Mouse (Mus musculus) regulatory T cell (primary cell): Measurements from ENCODE around the gene Mmp2.
"Not testable (repeated sequence)": the region's sequence is repeated elsewhere in the genome, so short reads cannot be mapped to it uniquely, and the experiment has no call there.

Source experiments
- in situ Hi-C: fragments of 300-600 bp; cut with MboI, MseI; formaldehyde crosslinking; loops from one replicate; pipeline ENCODE4 v1.15.1; 2025; ENCODE audit warnings: high pct_unique_total_duplicates

Gene Mmp2

GRCm38 (mm10) chr8:92827243-92828034, at the start of gene Mmp2:
Gene Mmp2, plus strand, starts transcription at chr8:92827291.
- in situ Hi-C loops: no loop called here

DNA sequence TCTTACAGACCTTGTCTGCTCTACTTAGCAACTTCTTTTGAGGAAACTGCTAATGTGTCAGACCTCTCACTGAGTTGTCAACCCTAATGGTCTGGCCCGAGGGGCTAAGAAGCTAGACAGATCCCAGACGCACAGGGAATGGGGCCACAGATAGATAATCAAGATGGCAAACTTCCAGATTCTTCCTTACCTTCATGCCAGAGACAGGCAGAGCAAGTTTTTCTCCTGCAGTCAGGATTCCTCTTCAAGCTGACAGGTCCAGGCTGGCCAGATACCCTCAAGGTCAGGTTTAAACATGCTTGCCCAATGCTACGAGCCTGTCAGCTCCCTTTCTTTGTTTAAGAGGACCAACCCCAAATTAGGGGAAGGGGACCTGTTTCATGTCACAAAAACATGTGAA, 46.1 kb upstream of the Mmp2 start:
- in situ Hi-C loops: no loop called here

GRCm38 (mm10) chr8:92783906-92784610, 43.0 kb upstream of the Mmp2 start:
- in situ Hi-C loops: no loop called here

DNA sequence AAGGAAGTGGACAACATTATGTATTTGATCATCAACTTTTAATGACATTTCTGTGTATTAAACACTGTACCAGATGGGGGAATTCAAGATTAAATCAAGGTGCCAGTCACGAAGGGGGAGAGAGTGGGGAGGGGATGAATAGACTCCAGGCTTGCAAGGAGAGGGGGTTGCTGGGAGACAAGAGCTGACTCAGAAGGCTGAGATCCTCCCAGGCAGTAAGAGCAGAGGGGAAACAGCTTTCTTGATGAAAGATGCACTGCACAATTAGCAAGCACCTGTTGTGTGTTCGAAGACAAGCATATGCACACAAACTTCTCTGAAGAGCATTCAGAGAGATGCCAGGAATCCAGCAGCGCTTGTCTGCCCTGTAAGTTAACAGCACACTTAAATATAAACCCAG, 36.3 kb upstream of the Mmp2 start:
- in situ Hi-C loops: no loop called here

DNA sequence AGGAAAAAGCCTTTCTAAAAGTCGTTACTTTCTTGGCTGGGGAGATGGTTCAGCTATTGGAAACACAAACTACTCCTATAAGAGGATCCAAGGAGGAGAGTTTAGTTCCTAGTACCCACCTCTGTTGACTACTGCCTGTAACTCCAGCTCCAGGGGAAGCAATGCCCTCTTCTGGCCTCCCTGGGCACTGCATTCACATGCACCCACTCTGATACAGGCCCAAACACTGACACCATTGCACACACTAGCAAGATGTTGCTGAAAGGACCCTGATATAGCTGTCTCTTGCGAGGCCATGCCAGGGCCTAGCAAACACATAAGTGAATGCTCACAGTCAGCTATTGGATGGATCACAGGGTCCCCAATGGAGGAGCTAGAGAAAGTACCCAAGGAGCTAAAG, 35.1 kb upstream of the Mmp2 start:
- in situ Hi-C loops: not testable (repeated sequence)

DNA sequence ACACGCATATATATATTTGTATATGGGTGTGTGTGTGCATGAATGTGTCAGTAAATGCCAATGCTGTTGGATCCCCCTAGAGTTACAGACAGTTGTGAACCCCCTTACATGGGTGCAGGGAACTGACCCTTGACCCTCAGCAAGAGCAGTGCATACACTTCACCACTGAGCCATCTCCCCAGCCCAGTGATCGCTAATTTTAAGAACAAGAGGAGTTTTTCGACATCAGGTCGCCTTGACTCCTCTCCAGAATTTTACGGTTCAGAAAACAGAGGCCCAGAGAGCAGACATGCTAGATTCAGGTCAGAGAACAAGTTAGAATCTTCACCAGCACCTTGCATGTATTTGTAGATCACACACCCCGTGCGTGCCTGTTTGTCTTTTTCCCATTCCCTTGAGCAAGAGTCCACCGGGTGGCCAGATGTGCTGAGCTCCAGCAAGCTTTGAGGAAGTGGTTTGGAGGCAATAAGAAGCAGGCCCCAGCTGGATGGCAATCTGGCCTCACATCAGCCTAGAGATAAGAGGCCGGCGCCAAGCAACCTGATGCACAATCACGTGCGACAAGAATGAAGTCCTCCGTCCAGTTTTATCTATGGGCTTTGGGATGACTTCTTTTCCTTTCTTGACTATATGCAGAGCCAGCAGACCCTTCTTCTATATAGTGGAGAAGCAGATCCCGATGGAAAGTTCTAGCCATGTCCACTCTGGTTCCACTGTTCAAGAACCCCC, 33.1 kb upstream of the Mmp2 start:
- in situ Hi-C loops: no loop called here

GRCm38 (mm10) chr8:92797527-92797931, 29.6 kb upstream of the Mmp2 start:
- in situ Hi-C loops: no loop called here

DNA sequence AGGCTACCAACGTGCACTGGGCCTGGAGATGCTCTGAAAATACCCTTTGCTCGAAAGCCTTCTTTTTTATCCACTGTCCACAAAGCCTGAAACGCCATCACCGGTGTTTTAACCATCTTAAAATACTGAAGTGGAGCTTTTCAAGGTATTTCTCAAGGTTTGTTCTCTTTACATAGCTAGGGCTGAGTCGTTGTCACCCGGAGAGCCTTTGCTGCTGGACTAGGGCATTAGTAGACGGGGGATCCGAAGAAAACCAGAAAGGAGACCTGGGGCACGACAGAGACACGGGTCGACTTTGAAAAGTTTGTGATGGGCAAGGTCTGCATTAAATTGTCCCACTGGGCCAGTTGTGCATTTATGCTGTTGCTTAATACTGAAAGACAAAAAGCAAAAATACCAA, 27.7 kb upstream of the Mmp2 start:
- in situ Hi-C loops: no loop called here

GRCm38 (mm10) chr8:92801231-92801630, 25.9 kb upstream of the Mmp2 start:
- in situ Hi-C loops: no loop called here

DNA sequence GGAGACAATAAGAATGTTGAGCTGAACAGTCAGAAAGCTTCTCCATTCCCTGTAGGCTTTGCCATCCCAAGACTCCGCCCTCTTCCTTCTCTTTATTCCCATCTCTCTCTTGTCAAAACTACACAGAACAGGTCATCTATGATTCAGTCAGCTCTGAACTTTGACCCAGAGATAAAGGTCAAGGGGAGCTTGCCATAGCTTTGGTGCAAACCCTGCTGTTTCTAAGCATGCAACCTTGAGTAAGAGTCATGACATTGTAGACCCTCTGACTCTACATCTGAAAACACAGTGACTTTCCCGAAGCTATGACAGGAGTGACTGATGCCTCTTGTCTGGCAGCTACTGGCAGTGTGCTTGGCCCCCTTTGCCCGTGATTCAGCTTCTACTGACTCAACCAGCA, 24.5 kb upstream of the Mmp2 start:
- in situ Hi-C loops: no loop called here

GRCm38 (mm10) chr8:92812773-92813172, 14.3 kb upstream of the Mmp2 start:
- in situ Hi-C loops: no loop called here

DNA sequence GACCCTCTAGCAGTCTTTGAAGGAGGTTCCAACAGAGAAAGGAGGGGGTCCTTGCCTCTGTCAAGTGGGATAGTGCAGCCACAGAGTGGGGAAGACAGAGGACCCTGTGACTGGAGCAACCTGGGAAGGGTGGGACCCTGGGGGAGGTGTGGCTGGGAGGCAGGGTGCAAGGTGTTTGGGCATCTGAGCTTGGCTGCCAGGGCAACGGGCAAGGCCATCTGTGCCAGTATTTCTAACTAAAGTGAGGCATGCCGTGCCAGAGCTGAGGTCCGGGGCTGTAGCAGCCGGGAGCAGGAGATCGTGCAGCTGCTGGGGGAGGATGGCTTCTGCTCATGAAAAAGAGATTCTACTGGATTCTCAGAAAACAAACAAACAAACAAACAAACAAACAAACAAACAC, 11.4 kb upstream of the Mmp2 start:
- in situ Hi-C loops: no loop called here

DNA sequence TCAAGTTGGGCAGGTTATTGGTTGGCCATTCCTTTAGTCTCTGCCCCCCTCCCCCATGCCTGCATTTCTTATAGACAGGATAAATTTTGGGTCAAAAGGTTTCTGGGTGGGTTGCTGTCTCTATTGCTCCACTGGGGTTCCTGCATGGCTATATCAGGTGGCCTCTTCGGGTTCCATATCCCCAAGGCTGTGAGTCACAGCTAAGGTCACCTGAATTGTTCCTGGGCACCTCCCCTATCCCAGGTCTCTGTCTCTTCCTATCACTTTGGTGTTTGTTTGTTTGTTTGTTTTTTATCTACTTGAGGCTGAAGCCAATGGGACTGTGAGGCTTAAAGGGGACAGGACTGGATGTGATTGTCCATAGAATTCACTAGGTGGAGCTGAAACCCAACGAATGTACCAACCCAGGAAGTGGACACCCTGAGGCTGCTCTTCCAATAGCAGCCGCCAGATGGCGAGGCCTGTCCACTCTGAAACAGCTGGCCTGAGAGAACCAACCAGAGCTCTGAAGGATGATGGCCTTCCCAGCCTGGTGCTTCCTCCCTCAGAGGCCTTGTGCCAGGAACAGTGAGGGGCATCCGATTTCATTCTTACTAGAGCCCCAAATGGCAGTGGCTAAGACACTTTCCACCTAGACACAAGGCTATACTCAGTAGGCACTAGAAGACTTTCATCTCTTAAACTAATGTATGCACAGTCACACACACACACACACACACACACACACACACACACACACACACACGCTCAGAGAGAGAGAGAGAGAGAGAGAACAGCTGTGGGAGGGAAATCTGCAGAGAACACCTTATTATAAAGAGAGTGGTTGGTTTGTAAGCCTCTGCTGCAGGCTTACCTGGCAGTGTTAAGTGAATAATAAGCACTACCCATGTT, 8.9 kb upstream of the Mmp2 start:
- in situ Hi-C loops: no loop called here

DNA sequence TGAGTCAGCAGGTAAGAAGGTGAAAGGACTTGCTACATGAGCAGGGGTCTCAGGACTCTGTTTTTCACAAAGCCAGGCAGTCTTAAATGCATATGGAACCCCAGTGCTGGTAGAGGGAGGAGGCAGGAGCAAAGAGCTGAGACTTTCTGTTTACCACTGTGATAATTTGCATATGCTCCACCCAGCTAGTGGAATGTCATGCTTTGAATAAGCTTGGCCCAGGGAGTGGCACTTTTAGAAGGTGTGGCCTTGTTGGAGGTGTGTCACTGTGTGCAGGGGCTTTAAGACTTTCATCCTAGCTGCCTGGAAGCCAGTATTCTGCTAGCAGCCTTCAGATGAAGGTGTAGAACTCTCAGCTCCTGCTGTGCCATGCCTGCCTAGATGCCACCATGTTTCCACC, 5.9 kb upstream of the Mmp2 start:
- in situ Hi-C loops: no loop called here

- in situ Hi-C loops: no loop called here
Measured at GRCm38 (mm10) chr8:92822386-92822785, 4.7 kb upstream of the Mmp2 start.

GRCm38 (mm10) chr8:92825991-92826390, 1.1 kb upstream of the Mmp2 start:
- in situ Hi-C loops: no loop called here

DNA sequence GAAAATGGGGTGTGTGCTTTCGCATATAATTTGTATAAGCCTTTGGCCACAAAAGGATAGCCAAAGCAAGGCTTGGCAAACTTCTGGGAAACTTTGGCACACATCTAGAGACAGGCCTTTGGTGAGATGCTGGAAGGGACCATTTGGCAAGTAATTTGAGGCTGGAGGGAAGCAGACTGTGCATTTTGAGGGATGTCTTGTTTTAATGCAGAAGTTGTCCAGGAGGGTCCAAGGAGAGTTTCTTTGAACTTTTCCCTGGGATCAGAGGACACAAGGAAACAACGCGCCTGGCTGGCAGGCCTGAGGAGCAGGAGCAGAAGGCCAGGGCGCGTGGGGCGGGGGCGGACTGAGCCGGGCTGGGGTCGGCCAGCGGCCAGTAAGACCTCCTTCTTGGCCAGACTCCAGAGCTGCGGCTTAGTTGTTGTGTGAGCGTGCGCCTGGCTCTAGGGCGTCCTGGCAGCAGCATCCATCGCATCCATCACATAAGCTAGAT, 1.2 kb downstream of the Mmp2 start:
- in situ Hi-C loops: no loop called here

- in situ Hi-C loops: no loop called here
Measured at GRCm38 (mm10) chr8:92834065-92834731, 7.1 kb downstream of the Mmp2 start.

DNA sequence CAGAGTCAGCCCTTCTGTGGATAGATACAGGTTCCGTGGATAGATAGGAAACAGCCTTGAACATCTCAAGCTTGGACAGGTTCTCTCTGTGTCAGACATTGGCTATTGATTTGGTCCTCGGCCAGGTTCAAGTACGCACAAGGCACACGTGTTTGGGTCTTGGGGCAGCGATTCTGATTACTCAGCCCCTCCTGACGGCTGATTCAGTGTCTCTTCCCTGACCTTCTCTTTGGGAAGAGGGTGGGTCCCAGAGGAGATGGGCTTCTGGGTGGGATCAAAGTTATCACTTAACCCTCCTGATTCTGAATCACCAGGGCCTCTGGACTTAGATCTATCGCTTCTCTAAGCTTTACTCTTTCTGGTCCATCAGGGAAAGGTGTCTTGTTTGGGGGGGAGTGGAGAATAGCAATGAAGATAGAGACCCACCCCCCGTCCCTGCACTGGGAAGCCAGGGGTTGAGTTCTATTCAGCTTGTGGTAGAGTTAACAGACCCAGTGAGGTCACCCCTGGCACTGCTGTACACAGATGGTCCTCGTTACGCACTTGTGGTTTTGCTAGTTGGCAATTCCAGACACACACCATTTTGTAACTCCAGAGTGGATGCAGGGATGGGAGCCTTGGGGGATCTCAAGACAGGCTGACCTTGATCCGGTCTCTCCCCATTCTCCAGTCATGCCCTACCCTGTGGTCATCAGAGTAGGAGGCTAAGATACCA, 7.9 kb downstream of the Mmp2 start:
- in situ Hi-C loops: no loop called here

DNA sequence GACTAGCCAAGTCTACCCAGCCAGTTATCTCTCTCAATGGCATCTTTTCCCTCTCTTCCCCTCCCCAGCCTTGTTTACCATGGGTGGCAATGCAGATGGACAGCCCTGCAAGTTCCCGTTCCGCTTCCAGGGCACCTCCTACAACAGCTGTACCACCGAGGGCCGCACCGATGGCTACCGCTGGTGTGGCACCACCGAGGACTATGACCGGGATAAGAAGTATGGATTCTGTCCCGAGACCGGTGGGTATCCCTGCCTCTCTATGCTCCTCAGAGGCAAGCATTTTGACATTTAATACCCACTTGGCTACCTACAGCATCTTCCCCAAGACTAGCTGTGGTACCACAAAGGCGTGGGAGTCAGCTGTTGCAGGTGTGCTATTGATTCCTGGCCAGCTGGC, 8.8 kb downstream of the Mmp2 start:
- in situ Hi-C loops: no loop called here
